Mouse (Mus musculus): ENCODE data around the gene Map7d1. TPM values are rescaled to one million over a fixed set of nuclear protein-coding genes. Genes with fewer than 3 reads are reported as not detected.

Gene Map7d1
- polyA plus RNA-seq, 1 experiment: 83.0 TPM

- Histone ChIP-seq H3K27ac (ENCODE audit: insufficient read depth, low read length) (no peak overlapping the region), H3K4me3 (ENCODE audit: insufficient read depth, low read length) (no peak overlapping the region), H3K4me1 (ENCODE audit: control insufficient read depth, insufficient read depth, low read length) (peaks cover 10% of the 10 kb centered on the region)
- TF ChIP-seq CTCF (IDR thresholded peaks at IDR 0.05; ENCODE audit: borderline replicate concordance, insufficient read depth, low read length): no peak
- no peak for TF ChIP-seq POLR2A (IDR thresholded peaks at IDR 0.05; ENCODE audit: low read depth, low read length)
These were observed 61.2 kb downstream of the Map7d1 start for GRCm38 (mm10) chr4:126194916-126195315.

DNA sequence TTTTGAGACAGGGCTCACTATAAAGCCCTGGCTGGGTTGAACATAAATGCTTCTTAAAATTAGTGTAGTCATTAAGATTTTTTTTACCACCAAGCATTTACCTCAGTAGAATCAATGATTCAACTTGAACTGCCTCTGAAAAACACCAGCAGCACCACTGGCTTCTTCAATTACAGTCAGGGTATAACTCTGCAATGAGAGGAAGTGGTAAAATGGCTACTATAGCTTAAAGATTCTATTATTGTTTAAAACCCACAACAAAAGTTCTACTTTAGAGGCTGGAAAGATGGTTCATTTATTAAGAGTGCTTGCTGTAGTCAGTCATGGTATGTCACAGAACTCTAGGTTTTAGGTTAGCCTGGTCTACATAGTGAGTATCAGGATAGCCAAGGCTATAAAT, 61.9 kb downstream of the Map7d1 start:
- peaks cover 7% of the 10 kb centered on the region for H3K4me1 ChIP-seq (ENCODE audit: control insufficient read depth, insufficient read depth, low read length)
- TF ChIP-seq POLR2A (IDR thresholded peaks at IDR 0.05; ENCODE audit: low read depth, low read length): no peak
- no peak for TF ChIP-seq CTCF (IDR thresholded peaks at IDR 0.05; ENCODE audit: borderline replicate concordance, insufficient read depth, low read length)

GRCm38 (mm10) chr4:126190636-126191035, 65.5 kb downstream of the Map7d1 start:
- Histone ChIP-seq H3K4me3 (ENCODE audit: insufficient read depth, low read length) (no peak overlapping the region), H3K4me1 (ENCODE audit: control insufficient read depth, insufficient read depth, low read length) (no peaks in the 10 kb centered on the region; the same call in 1 of the 2 replicates), H3K27ac (ENCODE audit: insufficient read depth, low read length) (no peak overlapping the region)
- TF ChIP-seq CTCF (IDR thresholded peaks at IDR 0.05; ENCODE audit: borderline replicate concordance, insufficient read depth, low read length) (no peak), POLR2A (IDR thresholded peaks at IDR 0.05; ENCODE audit: low read depth, low read length) (no peak)

More for the DNA sequence above, 61.9 kb downstream of the Map7d1 start:
- no peak overlapping the region for H3K27ac ChIP-seq (ENCODE audit: insufficient read depth, low read length)
- H3K4me3 ChIP-seq (ENCODE audit: insufficient read depth, low read length): no peak overlapping the region

- H3K4me3 ChIP-seq (ENCODE audit: insufficient read depth, low read length): no peak overlapping the region
- H3K4me1 ChIP-seq (ENCODE audit: control insufficient read depth, insufficient read depth, low read length): no peaks in the 10 kb centered on the region; the same call in 1 of the 2 replicates
- no peak overlapping the region for H3K27ac ChIP-seq (ENCODE audit: insufficient read depth, low read length)
- TF ChIP-seq CTCF (IDR thresholded peaks at IDR 0.05; ENCODE audit: borderline replicate concordance, insufficient read depth, low read length) (no peak), POLR2A (IDR thresholded peaks at IDR 0.05; ENCODE audit: low read depth, low read length) (no peak)
These were observed 69.0 kb downstream of the Map7d1 start for GRCm38 (mm10) chr4:126187096-126187495.

GRCm38 (mm10) chr4:126183034-126183433, 73.1 kb downstream of the Map7d1 start:
- Histone ChIP-seq H3K4me3 (ENCODE audit: insufficient read depth, low read length) (no peak overlapping the region), H3K4me1 (ENCODE audit: control insufficient read depth, insufficient read depth, low read length) (no peaks in the 10 kb centered on the region), H3K27ac (ENCODE audit: insufficient read depth, low read length) (no peak overlapping the region)
- TF ChIP-seq POLR2A (IDR thresholded peaks at IDR 0.05; ENCODE audit: low read depth, low read length): no peak

Other genes with a start within 250 kb of the Map7d1 start
- 0.26 TPM in 1 of 2 replicates, not detected in the other for gene Csf3r, start 231.8 kb downstream of the Map7d1 start, polyA plus RNA-seq (2011; ENCODE audit: insufficient read length, low read depth, missing spikeins)
- gene Mrps15, start 209.4 kb downstream of the Map7d1 start, polyA plus RNA-seq (2011; ENCODE audit: insufficient read length, low read depth, missing spikeins): 72.2 and 72.6 TPM in 2 replicates
- gene Oscp1, start 197.8 kb downstream of the Map7d1 start, polyA plus RNA-seq (2011; ENCODE audit: insufficient read length, low read depth, missing spikeins): 5.0 and 8.1 TPM in 2 replicates
- 34.3 and 38.7 TPM in 2 replicates for gene Lsm10, start 159.7 kb downstream of the Map7d1 start, polyA plus RNA-seq (2011; ENCODE audit: insufficient read length, low read depth, missing spikeins)
- gene Stk40, start 152.4 kb downstream of the Map7d1 start, polyA plus RNA-seq (2011; ENCODE audit: insufficient read length, low read depth, missing spikeins): 26.4 and 34.1 TPM in 2 replicates
- 41.0 and 53.7 TPM in 2 replicates for gene Eva1b, start 108.6 kb downstream of the Map7d1 start, polyA plus RNA-seq (2011; ENCODE audit: insufficient read length, low read depth, missing spikeins)
- gene Sh3d21, start 92.9 kb downstream of the Map7d1 start, polyA plus RNA-seq (2011; ENCODE audit: insufficient read length, low read depth, missing spikeins): 2.5 and 3.8 TPM in 2 replicates
- 311 and 382 TPM in 2 replicates for gene Thrap3, start 53.6 kb downstream of the Map7d1 start, polyA plus RNA-seq (2011; ENCODE audit: insufficient read length, low read depth, missing spikeins)
- 96.6 and 102 TPM in 2 replicates for gene Trappc3, start 6.0 kb upstream of the Map7d1 start, polyA plus RNA-seq (2011; ENCODE audit: insufficient read length, low read depth, missing spikeins)
- gene Col8a2, start 30.4 kb upstream of the Map7d1 start, polyA plus RNA-seq (2011; ENCODE audit: insufficient read length, low read depth, missing spikeins): 7.7 and 40.4 TPM in 2 replicates
- gene Adprhl2, start 65.4 kb upstream of the Map7d1 start, polyA plus RNA-seq (2011; ENCODE audit: insufficient read length, low read depth, missing spikeins): 15.9 and 16.7 TPM in 2 replicates
- 3.1 and 3.9 TPM in 2 replicates for gene Tekt2, start 69.3 kb upstream of the Map7d1 start, polyA plus RNA-seq (2011; ENCODE audit: insufficient read length, low read depth, missing spikeins)
- 18.0 and 22.7 TPM in 2 replicates for gene Ago3, start 173.2 kb upstream of the Map7d1 start, polyA plus RNA-seq (2011; ENCODE audit: insufficient read length, low read depth, missing spikeins)
- gene Ago1, start 212.2 kb upstream of the Map7d1 start, polyA plus RNA-seq (2011; ENCODE audit: insufficient read length, low read depth, missing spikeins): 26.6 and 27.0 TPM in 2 replicates